Mouse (Mus musculus): ENCODE data around the gene Ppp5c. TPM values are rescaled to one million over a fixed set of nuclear protein-coding genes. Genes with fewer than 3 reads are reported as not detected.

The Ppp5c gene
- total RNA-seq, 2 experiments from 2014 or later, result 167 to 169 TPM

DNA sequence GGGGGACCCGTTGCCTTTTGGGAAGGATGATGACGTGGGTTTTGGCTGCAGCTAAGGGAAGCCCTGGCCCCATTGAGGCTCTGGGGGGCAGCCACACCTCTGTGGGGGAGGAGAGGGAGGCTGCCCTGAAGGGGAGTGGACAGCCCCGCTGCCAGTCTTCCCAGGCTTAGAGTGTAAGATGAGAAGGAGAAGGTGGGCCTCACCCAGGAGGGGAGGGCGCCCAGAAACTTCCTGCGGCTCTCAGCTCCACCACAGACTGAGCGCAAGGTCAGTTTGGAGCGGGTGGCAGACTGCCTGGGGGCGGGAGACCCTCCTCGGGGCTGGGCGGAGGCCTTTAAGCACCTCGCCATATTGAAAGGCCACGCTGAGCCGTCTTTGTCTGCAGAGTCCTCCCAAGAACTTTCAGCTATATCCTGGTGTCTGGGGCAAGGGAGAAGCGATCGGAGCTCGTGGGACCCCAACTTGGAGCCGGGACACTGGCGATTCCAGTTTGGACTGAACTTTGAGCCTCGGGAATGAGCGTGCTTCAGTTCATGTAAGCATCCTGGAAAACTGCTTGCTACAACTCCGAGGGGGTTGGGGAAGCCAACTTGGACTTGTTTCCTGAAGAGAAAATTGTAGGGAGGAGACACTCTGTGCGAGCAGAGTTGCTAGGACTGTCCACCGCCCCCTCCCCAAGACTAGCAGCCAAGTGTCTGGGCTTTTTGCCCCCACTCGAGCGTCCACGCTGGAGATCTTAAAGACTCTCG lies 33.9 kb downstream of the Ppp5c start:
- intact Hi-C loops (cut with DNase I), result no loop called here
- no peak for DNase-seq (ENCODE audit: low spot score in 2 of 2)

DNA sequence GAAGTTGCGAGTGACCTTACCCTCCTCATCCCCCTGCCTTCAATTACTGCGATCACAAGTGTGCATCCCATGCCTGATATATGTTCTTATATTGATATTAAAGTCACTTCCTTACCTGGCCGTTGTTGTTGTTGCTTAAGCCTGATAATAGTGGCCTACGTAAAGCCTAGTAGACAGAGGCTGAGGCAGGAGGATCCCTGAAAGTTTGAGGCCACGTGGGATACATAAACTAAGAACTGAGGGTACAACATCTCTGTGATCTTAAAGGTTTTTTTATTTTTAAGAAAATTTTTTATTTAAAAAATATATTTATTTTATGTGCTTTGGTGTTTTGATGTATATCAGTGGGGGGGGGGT lies 35.3 kb downstream of the Ppp5c start, which contains the start of gene Ccdc8:
Ccdc8 (plus strand) TSS at position 258 of the 357 bp plus-strand sequence.
- DNase-seq (ENCODE audit: low spot score in 2 of 2), result no peak
- intact Hi-C loops (cut with DNase I), result no loop called here

DNA sequence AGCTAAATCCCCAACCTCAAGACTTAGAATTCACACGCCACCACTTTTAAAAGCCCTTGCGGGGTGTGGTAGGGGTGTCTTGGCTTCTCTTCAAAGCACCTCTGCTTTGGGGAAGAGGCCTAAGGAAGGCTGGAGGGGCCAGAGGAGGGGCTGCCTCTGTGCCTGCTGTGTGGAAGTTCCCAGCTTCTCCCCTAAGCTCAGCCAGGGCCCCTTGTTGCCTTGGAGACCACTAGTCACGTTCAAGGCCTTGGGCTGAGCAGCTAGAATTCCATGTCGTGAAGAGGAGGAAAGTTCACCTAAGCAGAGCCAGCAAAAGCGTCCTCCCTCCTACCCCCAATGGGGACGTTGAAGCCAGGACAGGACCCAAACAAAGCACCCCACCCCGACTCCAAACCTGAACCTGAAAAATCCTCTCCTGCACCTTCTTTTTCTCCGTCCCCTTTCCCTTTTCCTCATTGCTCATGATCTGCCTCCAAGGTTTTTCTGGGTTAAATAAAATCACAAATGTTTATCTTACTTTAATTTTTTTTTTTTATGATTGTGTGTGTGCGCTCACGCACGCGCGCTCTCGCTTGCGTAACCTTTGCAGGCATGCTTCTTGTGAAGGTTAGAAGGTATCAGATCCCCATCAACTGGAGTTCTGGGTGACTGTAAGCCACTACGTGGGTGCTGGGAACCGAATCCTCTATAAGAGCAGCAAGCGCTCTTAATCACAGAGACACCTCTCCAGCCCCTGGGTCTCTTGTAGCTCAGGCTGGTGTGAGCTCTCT lies 35.9 kb downstream of the Ppp5c start:
- intact Hi-C loops (cut with DNase I), result no loop called here
- no peak for DNase-seq (ENCODE audit: low spot score in 2 of 2)

DNA sequence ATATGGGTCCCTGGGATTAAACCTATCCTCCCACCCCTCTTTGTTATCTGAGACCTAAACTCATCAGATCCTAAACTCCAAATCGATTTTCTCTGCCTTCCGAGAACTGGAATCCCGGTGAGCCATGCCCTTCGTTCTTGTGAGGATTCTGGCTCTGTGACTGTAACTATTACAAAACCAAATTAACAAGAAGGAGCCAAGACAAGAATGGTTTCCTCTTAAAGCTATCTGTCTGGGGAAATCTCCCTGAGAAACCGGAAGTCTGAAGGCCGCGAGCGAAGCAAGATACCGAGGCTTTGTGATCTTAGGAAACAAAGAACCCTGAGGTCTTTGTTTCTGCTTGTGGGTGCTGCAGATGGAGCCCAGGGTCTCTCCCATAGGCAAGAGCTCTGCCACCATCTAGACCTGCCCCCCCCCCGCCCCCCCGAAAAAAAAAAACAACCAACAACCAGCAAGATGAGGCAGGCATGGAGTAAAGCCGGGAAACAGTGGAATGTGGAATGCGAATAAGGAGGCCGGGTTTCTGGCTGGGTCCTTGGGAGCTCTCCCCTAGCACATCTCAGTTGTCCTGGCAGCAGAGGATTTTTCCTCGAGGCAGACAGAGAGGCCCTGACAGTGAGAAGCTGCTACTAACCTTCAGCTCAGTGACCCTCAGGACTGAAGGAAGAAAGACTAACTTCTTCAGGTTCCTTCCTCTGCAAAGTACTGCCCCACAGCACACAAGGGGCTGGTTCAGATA lies 37.5 kb downstream of the Ppp5c start:
- intact Hi-C loops (cut with DNase I), result no loop called here
- DNase-seq (ENCODE audit: low spot score in 2 of 2), result no peak

DNA sequence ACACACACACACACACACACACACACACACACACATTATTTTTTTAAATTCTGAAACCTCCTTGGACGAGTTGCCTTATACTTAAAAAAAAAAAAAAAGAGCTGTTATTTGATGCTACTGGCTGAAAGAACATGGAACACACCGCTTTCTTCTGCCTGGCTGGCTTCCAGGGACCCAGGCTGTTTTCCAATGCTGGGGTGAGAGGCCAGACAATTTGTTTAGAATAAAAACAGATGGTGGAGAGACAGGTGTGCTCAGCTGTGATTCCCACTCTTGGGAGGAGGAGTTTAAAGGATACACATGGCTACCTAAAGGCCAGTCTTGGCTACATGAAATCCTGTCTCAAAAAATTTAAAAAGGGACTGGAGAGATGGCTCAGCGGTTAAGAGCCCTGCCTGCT lies 39.3 kb downstream of the Ppp5c start:
- no peak for DNase-seq (ENCODE audit: low spot score in 2 of 2)
- intact Hi-C loops (cut with DNase I), result no loop called here

DNA sequence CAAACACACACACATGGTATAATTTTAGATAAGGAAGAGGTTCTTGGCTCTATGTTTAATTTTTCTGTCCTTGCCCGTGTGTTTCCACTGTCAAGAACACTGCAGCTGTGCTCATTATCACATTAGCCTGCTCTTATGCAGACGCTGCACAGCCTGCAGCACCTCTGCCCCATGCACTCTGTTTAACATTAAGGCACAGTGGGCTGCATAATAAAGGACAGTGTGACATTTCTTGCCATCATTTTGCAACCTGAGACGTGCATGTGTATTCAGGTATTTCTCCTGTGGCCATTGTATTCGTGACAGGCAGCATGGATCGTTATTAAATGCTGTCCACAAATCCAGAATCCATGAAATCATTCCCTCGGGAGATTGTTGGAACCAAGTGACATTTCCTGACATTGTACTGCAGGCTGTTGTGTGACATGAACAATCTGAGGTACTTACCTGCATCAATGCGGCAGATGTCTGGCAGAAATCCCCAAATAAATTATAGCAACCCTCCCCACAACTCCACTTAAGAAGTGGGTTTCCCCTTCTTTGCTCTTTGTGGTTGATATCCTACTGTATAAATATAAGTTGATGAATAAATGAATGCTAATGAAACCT lies 40.1 kb downstream of the Ppp5c start:
- DNase-seq (ENCODE audit: low spot score in 2 of 2), result no peak
- intact Hi-C loops (cut with DNase I), result no loop called here

DNA sequence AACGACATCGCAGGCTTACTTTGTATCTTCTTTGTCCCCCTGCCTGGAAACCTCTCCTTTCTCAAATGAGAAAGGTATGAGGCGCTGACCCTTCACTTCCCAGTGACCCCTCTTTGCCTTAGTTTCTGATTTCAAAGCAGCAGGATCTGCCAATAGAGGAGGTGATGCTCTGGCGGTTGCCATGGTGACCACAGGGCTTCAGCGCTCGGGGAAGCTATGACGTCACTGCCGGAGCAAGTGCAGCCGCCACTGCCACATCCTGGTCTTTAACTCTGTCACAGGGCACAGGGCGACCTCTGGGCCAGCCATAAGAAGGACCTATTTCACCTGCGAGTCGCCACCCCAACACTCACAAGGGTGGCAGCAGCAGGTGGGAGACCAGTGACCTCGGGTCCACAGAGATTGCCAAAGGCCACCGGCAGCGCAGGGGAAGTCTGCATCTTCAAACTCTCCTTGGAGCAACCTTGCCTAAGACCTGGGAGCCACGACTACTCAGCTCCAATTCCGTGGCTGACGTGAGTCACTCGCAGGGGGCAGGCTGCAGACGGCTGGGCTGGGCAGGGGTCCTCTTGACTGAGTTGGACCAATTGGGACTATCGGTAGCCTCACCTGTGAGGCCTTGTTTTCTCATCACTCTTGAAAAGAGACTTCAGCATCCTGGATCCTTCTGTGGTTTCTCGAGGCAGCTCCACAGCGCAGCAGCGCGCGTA lies 44.7 kb downstream of the Ppp5c start, which contains the start of gene Gm42372:
Gm42372 (plus strand) TSS at position 228 of the 710 bp plus-strand sequence.
- intact Hi-C loops (cut with DNase I), result no loop called here
- DNase-seq (ENCODE audit: low spot score in 2 of 2), result peak; percentile 91 to 95

DNA sequence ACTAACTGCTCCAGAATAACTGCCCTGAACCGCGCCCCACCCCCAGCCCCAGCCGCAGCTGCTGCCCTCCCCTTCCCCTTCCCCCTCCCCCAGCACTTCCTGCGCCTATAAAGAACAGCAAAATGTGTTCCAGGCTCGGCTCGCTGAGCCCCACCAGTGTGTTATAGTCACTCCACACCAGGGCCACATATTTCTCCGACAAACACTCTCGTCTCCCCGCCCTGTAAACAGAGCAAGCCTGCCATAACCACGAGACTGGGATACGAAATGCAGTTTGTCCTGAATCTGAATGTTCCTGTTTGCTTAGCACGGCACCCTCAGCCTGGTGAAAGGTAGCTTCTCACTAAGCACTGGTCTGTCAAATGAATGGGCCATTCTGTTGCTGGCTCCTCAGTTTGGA lies 47.4 kb downstream of the Ppp5c start:
- peak in 1 of 2 experiments; percentile 50 for DNase-seq (ENCODE audit: low spot score in 2 of 2)
- intact Hi-C loops (cut with DNase I), result no loop called here

DNA sequence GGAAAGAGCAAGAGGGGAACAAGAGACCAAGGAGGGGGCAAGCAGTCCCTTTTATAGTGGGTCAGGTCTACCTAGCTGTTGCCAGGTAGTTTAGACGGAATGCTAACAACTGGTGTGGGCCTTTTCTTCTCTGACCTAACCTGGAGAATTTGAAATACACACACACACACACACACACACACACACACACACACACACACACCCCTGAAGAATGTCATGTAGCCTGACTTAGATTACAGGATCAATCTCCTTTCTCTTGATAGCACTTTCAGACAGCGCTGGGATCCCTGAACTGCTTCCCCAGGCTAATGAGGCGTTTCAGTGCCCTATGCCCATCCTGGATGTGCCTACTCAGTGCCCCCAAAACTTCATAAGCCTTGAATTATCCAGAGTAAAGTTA lies 49.1 kb downstream of the Ppp5c start:
- no peak for DNase-seq (ENCODE audit: low spot score in 2 of 2)
- intact Hi-C loops (cut with DNase I), result loop anchor here (2.0 kb wide), 1 partner anchor 18 kb away; no protein-coding TSS in a partner anchor

DNA sequence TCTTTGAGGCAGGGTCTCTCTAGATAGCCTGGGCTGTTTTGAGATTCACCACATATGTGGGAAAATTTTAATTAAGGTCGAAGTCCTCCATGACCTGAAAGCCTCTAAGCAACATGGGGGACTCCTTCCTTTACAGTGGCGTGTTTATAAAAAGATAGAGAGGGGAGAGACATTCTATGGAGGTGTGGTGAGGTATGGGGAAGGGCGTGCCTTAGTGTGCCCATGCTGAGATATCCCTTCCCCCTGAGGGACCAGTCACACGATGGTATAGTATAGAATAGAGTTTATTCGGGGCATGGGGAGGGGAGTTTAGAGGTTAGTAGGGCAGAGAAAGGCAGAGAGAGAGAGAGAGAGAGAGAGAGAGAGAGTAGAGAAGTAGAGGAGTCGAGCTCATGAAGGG lies 49.6 kb downstream of the Ppp5c start:
- DNase-seq (ENCODE audit: low spot score in 2 of 2), result no peak
- intact Hi-C loops (cut with DNase I), result loop anchor here (2.0 kb wide), 1 partner anchor 17 kb away; no protein-coding TSS in a partner anchor

DNA sequence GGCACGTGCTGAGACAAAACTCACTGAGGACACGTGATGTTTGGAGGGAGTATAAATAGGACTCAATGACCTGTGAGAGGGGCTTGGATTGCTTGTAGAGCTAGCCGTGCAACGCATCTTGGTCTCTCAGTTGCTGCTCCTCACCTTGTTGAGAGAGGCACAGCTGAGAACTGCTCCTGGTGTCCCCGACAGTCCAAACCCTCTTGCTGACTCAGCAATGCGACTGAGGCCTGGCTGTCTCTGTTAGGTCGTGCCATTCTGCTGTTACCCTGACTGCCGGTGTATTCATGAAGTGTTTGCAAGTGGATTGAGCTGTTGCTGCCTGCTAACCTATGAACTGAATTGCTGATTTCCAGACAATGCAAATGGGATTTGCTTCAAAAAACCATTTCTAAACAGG lies 51.4 kb downstream of the Ppp5c start:
- no peak for DNase-seq (ENCODE audit: low spot score in 2 of 2)
- intact Hi-C loops (cut with DNase I), result no loop called here

DNA sequence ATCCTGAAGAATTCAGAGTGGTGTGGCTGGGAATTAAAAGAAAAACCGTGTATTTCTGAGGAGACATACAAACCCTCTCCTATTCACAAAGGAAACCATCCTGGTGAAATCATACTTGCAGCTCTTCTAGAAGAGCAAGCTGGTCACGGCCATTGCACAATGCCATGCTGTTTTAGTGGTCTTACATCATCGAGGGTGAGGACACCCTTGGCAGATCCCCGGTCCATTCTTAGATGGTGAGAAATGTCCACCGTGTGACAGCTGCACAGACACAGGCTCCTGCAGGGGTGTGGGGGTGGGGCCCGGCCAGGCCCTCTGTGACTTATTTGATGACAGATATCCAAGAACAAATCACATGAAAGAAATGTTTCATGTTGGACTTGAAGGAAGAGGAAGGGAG lies 53.7 kb downstream of the Ppp5c start:
- DNase-seq (ENCODE audit: low spot score in 2 of 2), result no peak
- intact Hi-C loops (cut with DNase I), result no loop called here

DNA sequence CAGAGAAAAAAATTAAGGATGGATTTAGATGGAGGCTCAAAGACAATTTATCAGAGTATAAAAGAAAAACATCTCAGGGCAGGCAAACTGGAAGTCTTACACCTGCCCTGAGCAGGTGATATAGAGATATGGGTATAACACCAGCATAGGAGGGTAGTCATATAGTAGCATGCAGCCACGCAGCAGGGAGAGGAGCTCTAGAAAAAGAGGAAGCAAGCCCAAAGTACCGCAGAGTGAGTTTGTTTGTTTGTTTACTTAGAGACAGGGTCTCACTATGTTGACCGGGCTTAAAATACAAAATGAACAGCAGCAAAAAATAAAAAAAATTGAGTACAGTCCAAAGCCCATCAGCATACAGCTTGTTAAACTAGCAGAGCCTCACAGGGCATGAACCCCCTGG lies 56.6 kb downstream of the Ppp5c start:
- no peak for DNase-seq (ENCODE audit: low spot score in 2 of 2)
- intact Hi-C loops (cut with DNase I), result no loop called here

DNA sequence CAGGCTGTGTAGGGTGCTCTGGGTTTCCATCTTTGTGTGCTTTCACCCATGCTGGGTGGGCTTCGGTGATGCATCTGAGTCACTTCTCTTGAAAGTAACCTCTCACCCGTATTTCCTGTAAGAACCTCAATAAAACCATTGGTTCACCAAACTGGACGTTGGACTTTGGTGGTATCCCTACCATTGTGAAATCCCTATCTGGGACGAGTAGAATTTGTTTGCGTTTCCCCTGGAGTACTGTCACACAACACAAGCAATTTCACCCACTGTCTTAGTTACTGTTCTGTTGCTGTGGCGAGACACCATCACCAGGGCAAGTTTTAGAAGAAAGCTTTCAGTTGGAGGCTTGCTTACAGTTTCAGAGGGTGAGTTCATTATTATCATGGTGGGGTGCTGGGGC lies 59.3 kb downstream of the Ppp5c start:
- DNase-seq (ENCODE audit: low spot score in 2 of 2), result no peak
- intact Hi-C loops (cut with DNase I), result no loop called here

DNA sequence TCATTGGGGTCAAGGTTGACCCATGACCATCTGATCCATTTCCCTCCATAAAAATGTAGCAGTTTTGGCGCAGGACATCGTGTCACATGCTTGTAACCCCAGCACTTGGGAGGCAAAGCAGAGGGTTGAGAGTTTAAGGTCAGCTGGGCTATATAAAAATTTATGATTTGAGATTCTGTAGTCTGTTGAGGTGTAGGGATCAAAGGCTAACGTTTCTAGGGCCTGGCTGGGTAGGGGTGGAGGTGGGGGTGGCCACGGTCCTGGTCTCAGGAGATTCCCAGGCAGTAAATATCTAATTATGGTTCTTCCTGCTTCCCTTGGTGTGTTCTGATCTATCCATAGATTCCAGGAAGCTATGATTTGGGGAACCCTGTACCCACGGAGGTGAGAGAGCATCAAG lies 66.0 kb downstream of the Ppp5c start:
- intact Hi-C loops (cut with DNase I), result loop anchor here (2.0 kb wide), 1 partner anchor 17 kb away; no protein-coding TSS in a partner anchor
- no peak for DNase-seq (ENCODE audit: low spot score in 2 of 2)

DNA sequence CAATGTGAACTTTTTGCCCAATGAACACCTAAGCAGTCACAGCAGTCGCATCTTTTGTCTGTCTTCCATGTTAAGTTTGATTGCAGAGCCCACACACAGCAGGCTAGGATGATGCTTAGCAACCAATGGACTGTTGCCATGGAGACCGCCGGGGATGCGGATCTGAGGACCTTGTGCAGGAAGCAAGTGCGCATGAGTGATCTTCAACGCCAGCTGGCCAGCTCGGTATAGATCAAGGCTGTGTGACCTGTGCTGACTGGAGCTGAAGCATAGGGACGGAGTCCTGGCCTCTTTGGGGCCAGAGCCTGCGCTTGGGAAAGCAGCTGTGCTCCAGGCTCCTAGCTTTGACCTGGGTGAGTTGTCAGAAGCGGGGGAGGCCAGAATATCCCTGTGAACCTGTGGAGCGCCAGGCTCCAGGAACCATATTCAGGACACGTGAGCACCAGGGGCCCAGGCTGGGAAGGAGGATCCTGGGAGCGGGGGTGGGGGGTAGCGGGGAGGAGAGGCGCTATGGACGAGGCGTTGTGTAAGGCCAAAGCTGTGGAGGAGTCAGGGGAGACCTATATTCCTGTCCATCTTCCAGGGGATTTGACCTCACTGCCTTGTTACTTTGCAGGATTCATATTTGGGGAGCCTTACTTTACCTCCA lies 68.1 kb downstream of the Ppp5c start, which contains the start of gene Pnmal1:
Pnmal1 (plus strand) TSS at position 141 of the 649 bp plus-strand sequence.
- DNase-seq (ENCODE audit: low spot score in 2 of 2), result peak; percentile 96 to 98

DNA sequence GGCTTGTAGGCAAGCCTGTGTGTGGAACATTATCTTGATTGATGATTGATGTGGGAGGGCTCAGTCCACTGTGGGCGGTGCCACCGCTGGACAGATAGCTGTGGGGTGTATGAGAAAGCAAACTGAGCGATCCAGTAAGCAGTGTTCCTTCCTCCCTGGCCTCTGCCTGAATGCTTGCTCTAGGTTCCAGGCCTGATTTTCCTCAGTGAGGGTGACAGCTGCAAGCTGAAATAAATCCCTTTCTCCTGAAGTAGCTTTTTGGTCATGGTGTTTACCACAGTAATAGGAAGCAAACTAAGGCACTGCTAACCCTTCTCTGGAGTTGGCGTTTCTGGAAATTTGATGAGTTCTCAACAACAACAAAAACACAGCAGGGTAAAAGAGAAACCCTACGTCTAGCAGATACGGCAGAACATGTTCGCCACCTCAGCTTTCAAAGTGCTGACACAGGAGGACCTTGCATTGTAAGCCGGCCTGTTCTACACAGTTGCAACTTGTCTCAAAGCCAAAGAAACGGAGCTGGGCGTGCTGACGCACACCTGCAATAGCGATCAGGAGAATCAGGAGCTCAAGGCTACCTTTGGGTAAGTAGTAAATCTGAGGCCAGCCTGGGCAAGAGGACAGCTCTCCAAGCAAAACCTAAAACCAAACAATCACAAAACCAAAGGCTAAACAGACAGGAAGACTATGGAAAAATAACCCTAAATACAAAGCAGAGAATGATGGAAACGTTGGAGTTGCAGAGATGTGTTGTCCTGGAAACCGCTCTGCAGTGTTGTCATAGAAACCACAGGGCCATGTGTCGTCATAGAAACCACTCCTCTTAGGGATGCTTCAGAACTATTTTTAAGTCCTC lies 71.1 kb downstream of the Ppp5c start:
- peak; percentile 68 to 93 for DNase-seq (ENCODE audit: low spot score in 2 of 2)
- intact Hi-C loops (cut with DNase I), result no loop called here

More for the DNA sequence above, 68.1 kb downstream of the Ppp5c start, which contains the start of gene Pnmal1:
- intact Hi-C loops (cut with DNase I), result loop anchor here (2.0 kb wide), 1 partner anchor 19 kb away; no protein-coding TSS in a partner anchor

DNA sequence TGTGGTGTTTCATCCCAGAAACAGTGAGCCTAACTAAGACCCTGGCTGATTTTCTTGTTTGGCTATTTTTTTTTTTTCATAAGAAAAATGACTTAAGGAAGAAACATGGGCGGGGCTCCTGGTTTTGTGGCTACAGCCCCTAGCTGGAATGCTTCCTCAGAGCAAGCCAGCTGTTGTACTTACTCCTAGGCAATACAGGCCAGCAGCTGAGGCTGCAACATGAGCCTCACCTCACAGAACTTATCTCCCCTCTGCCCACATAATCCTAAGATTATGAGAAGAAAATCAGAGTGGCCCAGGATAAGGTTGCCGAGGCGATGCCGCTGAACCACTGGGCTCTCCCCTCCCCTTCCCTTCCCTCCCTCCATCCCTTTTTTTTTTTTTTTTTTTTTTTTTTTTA lies 72.0 kb downstream of the Ppp5c start:
- intact Hi-C loops (cut with DNase I), result no loop called here
- DNase-seq (ENCODE audit: low spot score in 2 of 2), result no peak

All from left cerebral cortex, postnatal 25 days (tissue).